Mouse (Mus musculus) hindbrain, embryonic 10.5 days (tissue): ENCODE measurements around the gene Eef2. TPM values are rescaled to one million over a fixed set of nuclear protein-coding genes. Genes with fewer than 3 reads are reported as not detected.

Source experiments
- DNase-seq: peaks from one replicate; pipeline ENCODE4 v3.0.0-alpha.2; 2017; ENCODE audit warnings: low spot score
- H3K27ac ChIP-seq: fragments of 300-500 bp; sonication (generic); 2 replicates; pipeline ENCODE4 v1.5.1; 2016; ENCODE audit warnings: mild to moderate bottlenecking, moderate library complexity
- H3K27me3 ChIP-seq: fragments of 300-500 bp; sonication (generic); 2 replicates; pipeline ENCODE4 v1.6.1; 2016; ENCODE audit warnings: mild to moderate bottlenecking; ENCODE audit not compliant: poor library complexity, insufficient read depth, severe bottlenecking
- H3K36me3 ChIP-seq: fragments of 300-500 bp; sonication (generic); 2 replicates; pipeline ENCODE4 v1.6.1; 2016; ENCODE audit warnings: mild to moderate bottlenecking, moderate library complexity
- H3K4me1 ChIP-seq: fragments of 300-500 bp; sonication (generic); replicated peaks from 2 replicates; pipeline ENCODE4 v1.6.1; 2016; ENCODE audit warnings: mild to moderate bottlenecking
- H3K4me3 ChIP-seq: fragments of 300-500 bp; sonication (generic); 2 replicates; pipeline ENCODE4 v1.5.1; 2016; ENCODE audit warnings: mild to moderate bottlenecking, moderate library complexity
- H3K9me3 ChIP-seq: fragments of 300-500 bp; sonication (generic); 2 replicates; pipeline ENCODE4 v1.6.1; 2016; ENCODE audit warnings: mild to moderate bottlenecking, moderate library complexity
- WGBS: fragments of 180-500 bp; shearing (Covaris S2); methylation state at CpG from one replicate; pipeline ENCODE4 v1.1.7; 2016; 5-methylcytosine and 5-hydroxymethylcytosine counted together
- polyA plus RNA-seq: library from polyadenylated mRNA; unstranded; fragments of >200 nt; fragmentation: Nextera tagmentation; extraction: Ambion mirVana; gene quantifications from 2 replicates; pipeline ENCODE4 v1.2.1, GENCODE M21; 2016

Eef2 gene
- polyA plus RNA-seq, 1 experiment from 2014 or later = 495 TPM

DNA sequence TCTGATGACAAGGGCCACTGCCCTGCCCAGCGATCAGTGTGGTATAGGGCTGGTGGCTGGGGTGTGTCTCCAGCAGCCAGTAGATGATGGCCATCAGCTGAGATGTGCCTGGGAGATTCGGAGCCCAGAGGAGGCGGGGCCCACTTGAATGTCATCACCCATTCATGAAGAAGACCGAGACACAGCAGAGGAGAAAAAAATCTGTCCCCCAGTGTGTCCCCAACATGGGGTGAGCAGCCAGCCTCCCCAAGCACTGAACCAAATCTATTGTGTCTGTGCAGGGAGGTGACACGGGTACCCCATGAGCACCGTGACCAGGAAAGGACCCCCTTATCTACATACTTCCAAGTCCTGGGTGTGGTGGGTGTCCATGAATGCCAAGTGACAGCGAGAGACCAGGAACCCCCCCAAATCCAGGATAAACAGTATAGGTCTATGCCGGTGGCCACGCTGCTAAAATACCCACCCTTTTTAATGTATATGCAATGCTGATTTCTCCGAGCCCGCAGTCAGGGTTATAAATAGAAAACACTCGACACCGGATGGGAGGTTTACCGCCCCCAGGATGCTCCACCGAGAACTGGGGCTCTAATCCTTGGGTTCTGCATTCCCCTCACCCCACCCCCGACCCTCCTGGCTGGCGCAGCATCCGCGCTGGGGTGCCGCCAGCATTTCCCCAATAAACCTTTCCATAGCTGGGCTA lies 53.5 kb downstream of the Eef2 start:
- WGBS = 12% methylated on average over 20 of the region's 20 CpGs
- H3K9me3 ChIP-seq = no peaks in the 10 kb centered on the region
- peaks cover 49% of the 10 kb centered on the region for H3K27me3 ChIP-seq
- H3K4me1 ChIP-seq = peaks cover 44% of the 10 kb centered on the region
- peak overlapping the region; percentile 61 for H3K4me3 ChIP-seq
- DNase-seq = no peak
- no peaks in the 10 kb centered on the region for H3K36me3 ChIP-seq
- peak overlapping the region; percentile 85 for H3K27ac ChIP-seq

DNA sequence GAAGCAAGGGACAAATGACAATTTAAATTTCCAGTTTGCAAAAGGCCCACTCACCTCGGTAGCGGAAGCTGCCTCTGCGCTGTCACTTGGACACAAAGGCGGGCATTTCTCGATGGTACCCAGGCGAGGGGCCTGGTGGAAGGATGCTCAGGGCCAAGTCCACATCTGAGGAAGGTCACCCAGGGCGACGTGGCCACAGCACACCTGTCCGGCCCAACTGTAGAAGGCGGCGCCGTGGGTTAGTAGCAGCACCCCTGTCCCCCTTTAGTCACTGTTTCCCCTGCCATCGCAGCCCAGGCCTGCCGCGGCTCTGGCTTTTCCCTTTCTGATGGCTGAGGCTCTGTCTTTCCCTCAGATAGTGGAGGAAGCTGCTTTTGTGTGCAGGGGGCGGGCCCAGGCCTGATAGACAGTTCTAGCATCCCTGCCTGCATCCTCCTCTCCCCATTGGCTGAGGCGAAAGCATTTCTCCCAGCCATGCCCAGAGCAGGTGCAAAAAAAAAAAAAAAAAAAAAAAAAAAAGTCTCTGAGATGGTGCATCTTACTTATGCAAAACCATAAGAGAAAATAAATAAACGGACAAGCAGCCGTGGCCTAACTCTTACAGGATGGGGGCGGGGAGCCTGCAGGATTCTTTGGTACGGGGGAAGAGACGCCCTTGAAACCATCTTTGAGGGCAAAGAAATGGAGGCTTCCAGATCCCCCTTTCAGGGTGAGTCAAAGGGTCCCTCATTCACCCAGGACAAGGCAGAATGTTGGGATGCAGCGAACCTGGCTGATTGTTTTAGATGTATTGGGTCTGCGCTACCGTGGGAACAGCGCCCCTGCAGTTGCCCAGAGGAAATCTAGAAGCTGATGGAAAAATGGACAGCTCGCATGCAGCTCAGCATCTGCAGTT lies 54.3 kb downstream of the Eef2 start, which contains the start of gene Atcay:
Atcay (minus strand) TSS at position 396 of the 895 bp plus-strand sequence.
- 0 out of 2 replicates have a peak, but pooled peaks cover 5% of the 10 kb centered on the region for H3K36me3 ChIP-seq
- peak; percentile 65 for DNase-seq
- H3K9me3 ChIP-seq = no peaks in the 10 kb centered on the region
- WGBS = 7% methylated on average over 27 of the region's 27 CpGs
- H3K4me3 ChIP-seq = peak within 1 kb of the TSS; percentile 61
- H3K4me1 ChIP-seq = peaks cover 44% of the 10 kb centered on the region
- H3K27ac ChIP-seq = peak within 1 kb of the TSS; percentile 85
- H3K27me3 ChIP-seq = peaks cover 49% of the 10 kb centered on the region

DNA sequence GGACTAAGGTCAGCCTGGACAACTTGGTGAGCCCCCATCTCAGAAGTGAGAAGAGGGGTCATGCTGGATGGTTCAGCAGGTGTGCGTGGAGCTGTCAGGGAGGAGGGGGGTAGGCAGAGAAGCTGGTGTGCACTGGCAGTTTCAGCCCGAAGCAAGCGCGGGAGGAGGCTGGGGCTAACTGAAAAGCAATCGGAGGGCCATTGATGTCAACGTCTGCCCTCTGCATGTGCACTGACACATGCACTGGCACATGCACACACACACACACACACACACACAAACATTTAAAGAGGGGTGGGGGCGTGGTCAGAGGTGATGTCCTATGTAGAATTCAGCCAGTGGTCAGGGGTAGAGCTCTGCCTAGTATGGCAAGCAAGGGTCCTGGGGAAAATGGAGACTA lies 55.0 kb downstream of the Eef2 start:
- 58% methylated on average over 7 of the region's 7 CpGs for WGBS
- DNase-seq = no peak
- H3K27ac ChIP-seq = peak overlapping the region; percentile 70; the same call in 1 of the 2 replicates
- H3K27me3 ChIP-seq = peaks cover 52% of the 10 kb centered on the region
- H3K4me1 ChIP-seq = peaks cover 48% of the 10 kb centered on the region
- no peaks in the 10 kb centered on the region for H3K9me3 ChIP-seq
- peak overlapping the region; percentile 61 for H3K4me3 ChIP-seq
- H3K36me3 ChIP-seq = 0 out of 2 replicates have a peak, but pooled peaks cover 5% of the 10 kb centered on the region

Other genes starting within 250 kb of the Eef2 start
- 9.8 and 11.8 TPM in 2 replicates for gene Gadd45b, start 246.6 kb upstream of the Eef2 start, polyA plus RNA-seq
- gene Gng7, start 161.7 kb upstream of the Eef2 start, polyA plus RNA-seq = 7.1 and 8.6 TPM in 2 replicates
- 4.6 and 9.8 TPM in 2 replicates for gene Diras1, start 151.0 kb upstream of the Eef2 start, polyA plus RNA-seq
- gene Slc39a3, start 139.2 kb upstream of the Eef2 start, polyA plus RNA-seq = 16.9 and 26.7 TPM in 2 replicates
- gene Sgta, start 116.5 kb upstream of the Eef2 start, polyA plus RNA-seq = 276 and 320 TPM in 2 replicates
- 85.4 and 106 TPM in 2 replicates for gene Thop1, start 106.6 kb upstream of the Eef2 start, polyA plus RNA-seq
- 0.29 and 0.30 TPM in 2 replicates for gene Creb3l3, start 77.8 kb upstream of the Eef2 start, polyA plus RNA-seq
- gene Map2k2, start 70.7 kb upstream of the Eef2 start, polyA plus RNA-seq = 218 and 261 TPM in 2 replicates
- 9.4 and 12.4 TPM in 2 replicates for gene Zbtb7a, start 41.4 kb upstream of the Eef2 start, polyA plus RNA-seq
- gene Pias4, start 8.7 kb upstream of the Eef2 start, polyA plus RNA-seq = 64.1 and 72.2 TPM in 2 replicates
- gene Dapk3, start 6.4 kb downstream of the Eef2 start, polyA plus RNA-seq = 58.3 and 75.6 TPM in 2 replicates
- gene 4930442H23Rik, start 7.2 kb downstream of the Eef2 start, polyA plus RNA-seq = not detected in 2 replicates
- not detected in 2 replicates for gene Nmrk2, start 25.4 kb downstream of the Eef2 start, polyA plus RNA-seq
- gene Atcay, start 54.2 kb downstream of the Eef2 start, polyA plus RNA-seq = 7.6 and 25.9 TPM in 2 replicates
- 5.1 and 6.7 TPM in 2 replicates for gene Zfr2, start 56.5 kb downstream of the Eef2 start, polyA plus RNA-seq
- gene Matk, start 76.3 kb downstream of the Eef2 start, polyA plus RNA-seq = 3.9 and 4.9 TPM in 2 replicates
- 238 and 239 TPM in 2 replicates for gene Mrpl54, start 90.3 kb downstream of the Eef2 start, polyA plus RNA-seq
- 46.2 and 54.6 TPM in 2 replicates for gene Apba3, start 90.3 kb downstream of the Eef2 start, polyA plus RNA-seq
- 7.0 and 9.0 TPM in 2 replicates for gene Tjp3, start 115.0 kb downstream of the Eef2 start, polyA plus RNA-seq
- 62.1 and 78.5 TPM in 2 replicates for gene Pip5k1c, start 116.3 kb downstream of the Eef2 start, polyA plus RNA-seq
- gene Cactin, start 144.5 kb downstream of the Eef2 start, polyA plus RNA-seq = 53.2 and 58.8 TPM in 2 replicates
- 3.3 and 3.6 TPM in 2 replicates for gene Tbxa2r, start 152.1 kb downstream of the Eef2 start, polyA plus RNA-seq
- not detected in 2 replicates for gene Gipc3, start 166.6 kb downstream of the Eef2 start, polyA plus RNA-seq
- gene Hmg20b, start 173.8 kb downstream of the Eef2 start, polyA plus RNA-seq = 111 and 128 TPM in 2 replicates
- gene Mfsd12, start 180.9 kb downstream of the Eef2 start, polyA plus RNA-seq = 9.2 and 12.9 TPM in 2 replicates
- gene 4930404N11Rik, start 189.2 kb downstream of the Eef2 start, polyA plus RNA-seq = 0.61 and 0.62 TPM in 2 replicates
- gene Fzr1, start 201.9 kb downstream of the Eef2 start, polyA plus RNA-seq = 138 and 143 TPM in 2 replicates
- 95.8 and 98.2 TPM in 2 replicates for gene Dohh, start 207.8 kb downstream of the Eef2 start, polyA plus RNA-seq
- gene Gm48551, start 207.8 kb downstream of the Eef2 start, polyA plus RNA-seq = 4.0 and 4.8 TPM in 2 replicates
- gene Gm48552, start 212.4 kb downstream of the Eef2 start, polyA plus RNA-seq = 1.0 and 2.5 TPM in 2 replicates
- 2.7 and 3.0 TPM in 2 replicates for gene Smim24, start 216.4 kb downstream of the Eef2 start, polyA plus RNA-seq